Mouse (Mus musculus) forebrain, embryonic 15.5 days (tissue): Measurements from ENCODE around the gene Gipr. TPM values are rescaled to one million over a fixed set of nuclear protein-coding genes. Genes with fewer than 3 reads are reported as not detected.
A peak's percentile ranks its signal among the peaks of the same experiment; 100 is the strongest.

Source experiments
- ATAC-seq: fragments of 200-750 bp; cut with Nextera tagmentation; replicated peaks from 2 replicates; pipeline ENCODE4 v1.8.0; 2017; ENCODE audit warnings: mild to moderate bottlenecking, moderate TSS enrichment, moderate library complexity
- H3K27ac ChIP-seq: fragments of 300-500 bp; sonication (generic); replicated peaks from 2 replicates; pipeline ENCODE4 v1.5.1; 2015; ENCODE audit warnings: mild to moderate bottlenecking, inconsistent platforms
- H3K27me3 ChIP-seq: fragments of 300-500 bp; sonication (generic); 2 replicates; pipeline ENCODE4 v1.6.1; 2015; ENCODE audit warnings: inconsistent platforms
- H3K36me3 ChIP-seq: fragments of 300-500 bp; sonication (generic); 2 replicates; pipeline ENCODE4 v1.6.1; 2015; ENCODE audit warnings: mild to moderate bottlenecking, inconsistent platforms
- H3K4me1 ChIP-seq: fragments of 300-500 bp; sonication (generic); 2 replicates; pipeline ENCODE4 v1.6.1; 2015; ENCODE audit warnings: inconsistent platforms
- H3K4me2 ChIP-seq: fragments of 300-500 bp; sonication (generic); replicated peaks from 2 replicates; pipeline ENCODE4 v1.6.1; 2015; ENCODE audit warnings: mild to moderate bottlenecking, inconsistent platforms
- H3K4me3 ChIP-seq: fragments of 300-500 bp; sonication (generic); 2 replicates; pipeline ENCODE4 v1.5.1; 2015; ENCODE audit warnings: mild to moderate bottlenecking, inconsistent platforms
- H3K9ac ChIP-seq: fragments of 300-500 bp; sonication (generic); replicated peaks from 2 replicates; pipeline ENCODE4 v1.6.1; 2015; ENCODE audit warnings: mild to moderate bottlenecking, inconsistent platforms
- H3K9me3 ChIP-seq: fragments of 300-500 bp; sonication (generic); 2 replicates; pipeline ENCODE4 v1.6.1; 2016; ENCODE audit warnings: inconsistent platforms
- WGBS: fragments of 180-500 bp; shearing (Covaris S2); methylation state at CpG from one replicate; pipeline ENCODE4 v1.1.7; 2015; ENCODE audit warnings: mixed read lengths; 5-methylcytosine and 5-hydroxymethylcytosine counted together
- polyA plus RNA-seq: library from polyadenylated mRNA; unstranded; fragments of >200 nt; fragmentation: Nextera tagmentation; extraction: Ambion mirVana; gene quantifications from 2 replicates; pipeline ENCODE4 v1.2.1, GENCODE M21; 2015

Gipr gene
- polyA plus RNA-seq, 1 experiment from 2014 or later: 20.0 TPM

- Histone ChIP-seq H3K27me3 (no peaks in the 10 kb centered on the region), H3K9me3 (no peaks in the 10 kb centered on the region), H3K4me2 (no peak overlapping the region), H3K4me1 (no peaks in the 10 kb centered on the region), H3K36me3 (peaks cover 57% of the 10 kb centered on the region), H3K27ac (no peak overlapping the region), H3K9ac (no peak overlapping the region), H3K4me3 (no peak overlapping the region)
- WGBS: 45% methylated on average over 5 of the region's 5 CpGs
- ATAC-seq: no peak
Observed at GRCm38 (mm10) chr7:19137380-19137779, 28.5 kb downstream of the Gipr start.

GRCm38 (mm10) chr7:19136673-19137334 lies 29.1 kb downstream of the Gipr start:
- ATAC-seq: 0 out of 2 replicates have a peak, but pooled peaks have one; percentile 24
- peaks cover 4% of the 10 kb centered on the region for H3K4me1 ChIP-seq
- 92% methylated on average over 38 of the region's 38 CpGs for WGBS

DNA sequence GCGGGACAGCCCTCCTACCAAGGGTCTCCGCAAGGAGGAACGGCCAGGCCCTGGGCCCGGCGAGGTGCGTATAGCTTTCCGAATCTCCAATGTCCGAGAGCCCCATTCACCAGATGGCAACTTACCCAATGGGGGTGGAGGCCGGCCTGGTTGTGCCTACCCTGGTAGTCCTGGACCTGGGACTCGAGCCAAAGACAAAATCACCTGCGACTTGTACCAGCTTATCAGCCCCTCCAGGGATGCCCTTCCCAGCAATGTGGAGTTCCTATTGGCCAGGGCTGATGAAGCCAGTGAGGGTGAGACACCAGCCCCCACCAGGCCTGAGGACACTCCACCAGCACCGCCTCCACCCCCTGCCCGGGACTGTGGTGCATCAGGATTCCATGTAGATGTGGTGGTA lies 29.8 kb downstream of the Gipr start:
- peaks cover 7% of the 10 kb centered on the region for H3K4me1 ChIP-seq
- no peaks in the 10 kb centered on the region for H3K9me3 ChIP-seq
- H3K4me2 ChIP-seq: no peak overlapping the region
- no peaks in the 10 kb centered on the region for H3K27me3 ChIP-seq
- ATAC-seq: no peak
- no peak overlapping the region for H3K4me3 ChIP-seq
- no peak overlapping the region for H3K27ac ChIP-seq
- no peak overlapping the region for H3K9ac ChIP-seq
- peaks cover 51% of the 10 kb centered on the region for H3K36me3 ChIP-seq
- WGBS: 94% methylated on average over 13 of the region's 13 CpGs

More at GRCm38 (mm10) chr7:19136673-19137334, 29.1 kb downstream of the Gipr start:
- Histone ChIP-seq H3K9me3 (no peaks in the 10 kb centered on the region), H3K27ac (no peak overlapping the region), H3K4me2 (no peak overlapping the region), H3K27me3 (no peaks in the 10 kb centered on the region), H3K36me3 (peaks cover 56% of the 10 kb centered on the region), H3K9ac (no peak overlapping the region), H3K4me3 (no peak overlapping the region)

DNA sequence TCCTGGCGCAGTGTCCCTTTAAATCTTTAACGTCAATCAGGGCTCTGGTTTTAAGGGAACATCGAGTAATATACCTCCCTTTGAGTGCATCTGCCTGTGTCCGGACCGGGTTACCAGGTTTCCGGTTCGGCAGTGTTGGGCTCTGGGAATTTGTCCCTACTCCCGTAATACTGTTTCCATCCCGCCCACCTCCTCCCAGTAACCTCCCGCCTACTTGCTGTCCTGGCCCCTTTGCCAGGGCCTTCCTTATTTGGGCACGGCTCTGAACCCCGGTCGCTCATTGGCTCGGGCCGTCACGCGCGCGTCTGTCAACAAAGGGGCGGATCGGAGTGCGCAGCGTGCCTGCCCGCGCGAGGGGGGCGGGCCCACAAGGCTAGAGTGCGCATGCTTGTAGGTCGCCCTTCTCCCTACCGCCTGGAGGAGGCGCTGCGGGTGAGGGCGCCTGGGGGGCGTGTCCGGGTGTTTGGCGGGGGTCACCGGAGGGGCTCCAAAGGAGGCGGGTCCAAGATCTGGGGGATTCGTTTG lies 34.5 kb downstream of the Gipr start:
- Histone ChIP-seq H3K9me3 (no peaks in the 10 kb centered on the region), H3K27me3 (no peaks in the 10 kb centered on the region), H3K4me1 (peaks cover 12% of the 10 kb centered on the region), H3K4me3 (peak overlapping the region; percentile 45), H3K4me2 (peak overlapping the region; percentile 66), H3K36me3 (peaks cover 11% of the 10 kb centered on the region), H3K27ac (peak overlapping the region; percentile 88), H3K9ac (peak overlapping the region; percentile 34)
- WGBS: under 1% methylated on average over 39 of the region's 39 CpGs
- ATAC-seq: peak; percentile 99

DNA sequence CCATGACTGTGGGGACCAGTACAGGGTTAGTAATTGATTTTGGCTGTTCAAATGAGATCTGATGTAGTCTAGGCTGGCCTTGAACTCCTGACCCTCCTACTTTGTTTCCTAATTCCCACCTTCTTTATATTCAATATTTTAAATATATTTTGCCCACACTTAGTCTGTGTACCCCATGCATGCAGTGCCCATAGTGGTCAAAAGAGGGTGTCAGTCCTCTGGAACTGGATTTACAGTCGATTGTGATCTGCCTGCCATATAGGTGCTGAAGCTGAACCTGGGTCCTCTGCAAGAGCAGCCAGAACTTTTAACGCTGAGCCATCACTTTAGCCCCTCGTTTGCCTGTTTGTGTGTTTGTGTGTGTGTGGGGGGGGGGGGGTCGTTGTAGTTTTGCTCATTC lies 35.3 kb downstream of the Gipr start:
- Histone ChIP-seq H3K4me2 (peak overlapping the region; percentile 66), H3K27me3 (no peaks in the 10 kb centered on the region), H3K4me1 (peaks cover 12% of the 10 kb centered on the region), H3K9me3 (no peaks in the 10 kb centered on the region), H3K36me3 (peaks cover 4% of the 10 kb centered on the region), H3K27ac (peak overlapping the region; percentile 88), H3K4me3 (peak overlapping the region; percentile 45), H3K9ac (no peak overlapping the region; the same call in 1 of the 2 replicates)
- WGBS: 33% methylated on average over 4 of the region's 4 CpGs
- no peak for ATAC-seq

- no peaks in the 10 kb centered on the region for H3K27me3 ChIP-seq
- H3K4me1 ChIP-seq: peaks cover 12% of the 10 kb centered on the region
- H3K4me3 ChIP-seq: no peak overlapping the region
- no peak overlapping the region for H3K4me2 ChIP-seq
- no peaks in the 10 kb centered on the region for H3K36me3 ChIP-seq
- H3K27ac ChIP-seq: no peak overlapping the region
- ATAC-seq: no peak
- H3K9ac ChIP-seq: no peak overlapping the region
- no peaks in the 10 kb centered on the region for H3K9me3 ChIP-seq
- 90% methylated on average over 5 of the region's 5 CpGs for WGBS
Observed at GRCm38 (mm10) chr7:19129396-19129795, 36.5 kb downstream of the Gipr start.

DNA sequence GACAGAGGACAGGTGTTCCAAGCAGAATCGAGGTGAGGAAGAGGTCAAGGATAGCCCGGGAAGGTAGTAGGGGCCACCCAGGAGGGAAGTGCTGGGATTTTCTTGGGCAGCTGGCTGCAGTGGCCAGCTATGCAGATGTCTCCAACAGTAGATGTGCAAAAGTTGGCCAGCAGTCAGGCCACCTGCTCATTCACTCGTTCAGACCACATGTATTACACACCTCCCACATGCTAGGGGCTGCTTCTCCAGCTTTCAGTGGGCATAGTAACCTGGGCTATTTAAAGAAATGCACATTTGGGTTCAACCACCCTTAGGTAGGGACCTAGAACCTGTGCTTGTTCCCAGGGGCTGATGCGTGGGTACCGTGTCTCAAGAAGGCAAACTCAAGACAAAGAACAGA lies 38.2 kb downstream of the Gipr start:
- WGBS: 88% methylated on average over 5 of the region's 5 CpGs

DNA sequence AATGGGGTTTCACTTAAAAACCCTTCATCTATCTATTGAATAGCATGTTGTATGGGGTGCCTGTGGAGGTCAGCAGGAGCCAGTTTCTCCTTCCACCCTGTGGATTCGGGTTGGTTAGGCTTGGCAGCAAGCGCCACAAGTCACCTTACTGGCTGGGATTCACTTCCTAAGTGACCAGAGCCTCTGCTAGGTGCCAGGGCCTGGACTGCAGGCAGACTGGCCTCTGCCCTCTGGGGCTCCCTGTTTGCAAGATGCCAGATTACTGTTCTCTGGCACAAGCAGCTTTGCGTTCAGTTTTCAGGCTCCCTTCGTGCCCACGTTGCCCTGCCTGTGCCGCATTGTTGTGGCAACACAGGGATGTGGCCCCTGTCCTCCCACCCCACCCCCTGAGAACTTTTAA lies 41.2 kb downstream of the Gipr start:
- ATAC-seq: no peak
- WGBS: 92% methylated on average over 6 of the region's 6 CpGs
- no peak overlapping the region for H3K9ac ChIP-seq

More for the DNA sequence above, 38.2 kb downstream of the Gipr start:
- Histone ChIP-seq H3K9me3 (no peaks in the 10 kb centered on the region), H3K4me1 (peaks cover 12% of the 10 kb centered on the region), H3K27ac (no peak overlapping the region), H3K9ac (no peak overlapping the region), H3K27me3 (no peaks in the 10 kb centered on the region), H3K4me3 (no peak overlapping the region), H3K36me3 (no peaks in the 10 kb centered on the region), H3K4me2 (no peak overlapping the region)
- ATAC-seq: no peak

DNA sequence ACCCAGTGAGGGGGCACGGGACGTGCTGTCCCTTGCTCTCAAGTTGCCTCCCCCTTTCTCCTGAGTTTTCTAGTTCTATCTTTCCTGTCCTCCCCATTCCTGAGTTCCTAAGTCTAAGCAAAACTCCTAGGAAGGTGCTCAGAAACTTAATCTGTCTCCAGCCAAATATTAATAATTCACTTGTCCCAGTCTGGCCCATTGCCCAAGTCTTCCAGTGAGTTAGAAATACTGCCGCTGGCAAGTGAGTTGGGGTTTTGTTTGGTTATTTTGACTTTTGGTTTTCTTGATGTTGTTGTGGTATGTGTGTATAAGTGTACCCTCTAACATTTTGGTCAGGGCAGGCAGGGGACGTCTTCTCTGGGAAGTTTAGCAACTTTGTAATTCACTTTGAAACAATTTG lies 44.2 kb downstream of the Gipr start:
- no peak for ATAC-seq
- no peaks in the 10 kb centered on the region for H3K9me3 ChIP-seq
- H3K4me1 ChIP-seq: peaks cover 26% of the 10 kb centered on the region
- H3K27me3 ChIP-seq: no peaks in the 10 kb centered on the region
- H3K27ac ChIP-seq: no peak overlapping the region
- no peak overlapping the region for H3K4me2 ChIP-seq
- H3K36me3 ChIP-seq: no peaks in the 10 kb centered on the region
- no peak overlapping the region for H3K9ac ChIP-seq
- 88% methylated on average over 4 of the region's 4 CpGs for WGBS
- H3K4me3 ChIP-seq: no peak overlapping the region

More for the DNA sequence above, 41.2 kb downstream of the Gipr start:
- no peaks in the 10 kb centered on the region for H3K36me3 ChIP-seq
- H3K4me1 ChIP-seq: peaks cover 18% of the 10 kb centered on the region
- H3K4me2 ChIP-seq: no peak overlapping the region
- H3K9me3 ChIP-seq: no peaks in the 10 kb centered on the region
- H3K27me3 ChIP-seq: no peaks in the 10 kb centered on the region
- H3K4me3 ChIP-seq: no peak overlapping the region
- H3K27ac ChIP-seq: no peak overlapping the region

DNA sequence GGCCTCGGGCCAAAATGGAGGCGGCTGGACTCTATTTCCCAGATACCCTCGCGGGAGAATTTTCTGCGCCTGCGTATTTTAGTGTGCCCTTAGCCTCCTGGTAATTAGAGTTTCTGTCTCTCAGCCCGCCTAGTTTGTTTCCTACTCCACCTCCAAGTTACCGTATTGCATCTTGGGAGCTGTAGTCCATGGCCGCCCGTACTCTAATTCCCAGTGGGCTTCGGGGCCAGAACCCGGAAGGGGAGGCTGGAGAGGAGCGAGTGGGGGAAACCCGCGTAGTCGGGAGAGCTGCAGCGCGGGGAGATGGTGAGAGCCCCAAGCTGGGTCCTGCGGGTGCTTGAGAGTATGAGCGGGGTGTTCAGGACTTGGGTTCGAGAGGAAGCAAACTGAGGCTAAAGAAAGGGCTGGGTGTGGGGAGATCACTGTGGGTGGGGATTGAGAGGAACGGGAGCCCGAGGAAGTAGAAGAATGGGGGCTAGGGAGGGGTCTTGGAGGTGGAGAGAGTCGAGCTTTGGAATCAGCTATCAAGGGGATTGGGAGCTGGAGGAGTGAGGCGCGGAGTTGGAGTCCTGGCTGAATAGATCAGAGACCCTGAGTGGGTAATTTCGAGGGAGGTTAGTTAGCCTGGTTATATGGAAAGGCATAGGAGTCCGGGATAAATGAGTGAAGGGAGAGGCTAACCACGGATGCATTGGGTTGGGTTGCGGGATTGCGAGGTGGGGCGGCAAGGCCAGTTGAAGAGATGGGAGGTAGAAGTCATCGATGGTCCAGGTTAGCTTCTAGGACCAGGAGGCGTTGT lies 46.1 kb downstream of the Gipr start, which contains the start of gene Fbxo46:
TSS of gene Fbxo46 (plus strand) at position 229 of the 799 bp plus-strand sequence.
- Histone ChIP-seq H3K9ac (peak within 1 kb of the TSS; percentile 84), H3K27me3 (no peaks in the 10 kb centered on the region), H3K9me3 (no peaks in the 10 kb centered on the region), H3K36me3 (no peaks in the 10 kb centered on the region), H3K4me3 (peak within 1 kb of the TSS; percentile 87), H3K27ac (peak within 1 kb of the TSS; percentile 80), H3K4me2 (peak within 1 kb of the TSS; percentile 74), H3K4me1 (peaks cover 26% of the 10 kb centered on the region)
- ATAC-seq: peak; percentile 97
- WGBS: 3% methylated on average over 34 of the region's 34 CpGs

GRCm38 (mm10) chr7:19119083-19119482 lies 46.8 kb downstream of the Gipr start:
- Histone ChIP-seq H3K36me3 (no peaks in the 10 kb centered on the region), H3K4me2 (peak overlapping the region; percentile 15; the same call in 1 of the 2 replicates), H3K4me3 (peak overlapping the region; percentile 87; the same call in 1 of the 2 replicates), H3K4me1 (peaks cover 26% of the 10 kb centered on the region), H3K9me3 (no peaks in the 10 kb centered on the region), H3K27ac (0 out of 2 replicates have a peak overlapping the region, but pooled peaks have one; percentile 6), H3K27me3 (no peaks in the 10 kb centered on the region), H3K9ac (no peak overlapping the region)
- WGBS: 88% methylated on average over 8 of the region's 8 CpGs
- ATAC-seq: peak; percentile 41
